Mouse (Mus musculus): ENCODE measurements around the gene Aak1. TPM values are rescaled to one million over a fixed set of nuclear protein-coding genes. Genes with fewer than 3 reads are reported as not detected.
A peak's percentile ranks its signal among the peaks of the same experiment; 100 is the strongest.

The Aak1 gene
- polyA plus RNA-seq, 1 experiment from 2014 or later, result 5.8 TPM

DNA sequence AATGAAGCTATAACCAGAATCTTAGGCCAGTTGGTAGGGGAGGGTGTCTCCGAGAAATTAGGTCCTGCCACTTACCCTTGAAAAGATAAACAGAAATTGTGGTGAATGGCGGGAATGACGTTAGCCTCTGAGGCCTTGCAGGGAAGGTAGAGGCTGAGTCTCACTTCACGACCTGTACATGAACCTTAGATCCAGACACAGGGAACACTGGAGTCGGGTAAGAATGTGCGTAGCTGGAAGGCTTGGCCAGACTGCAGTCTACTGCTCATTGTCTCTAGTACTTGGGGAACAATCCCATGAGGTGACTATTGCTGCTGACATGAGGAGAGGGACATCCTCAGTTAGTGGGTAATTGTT, 129.6 kb downstream of the Aak1 start:
- no peak overlapping the region for H3K27ac ChIP-seq
- no peak overlapping the region for H3K4me2 ChIP-seq
- H3K4me1 ChIP-seq, result no peaks in the 10 kb centered on the region
- H3K27me3 ChIP-seq (replicated peaks), result no peaks in the 10 kb centered on the region
- H3K36me3 ChIP-seq, result peaks cover 19% of the 10 kb centered on the region
- no peak overlapping the region for H3K4me3 ChIP-seq
- no peak overlapping the region for H3K9ac ChIP-seq
- no peaks in the 10 kb centered on the region for H3K9me3 ChIP-seq (replicated peaks)
- 71% methylated on average over 6 of the region's 6 CpGs for WGBS (ENCODE audit: insufficient replicate concordance)
- no peak for ATAC-seq

DNA sequence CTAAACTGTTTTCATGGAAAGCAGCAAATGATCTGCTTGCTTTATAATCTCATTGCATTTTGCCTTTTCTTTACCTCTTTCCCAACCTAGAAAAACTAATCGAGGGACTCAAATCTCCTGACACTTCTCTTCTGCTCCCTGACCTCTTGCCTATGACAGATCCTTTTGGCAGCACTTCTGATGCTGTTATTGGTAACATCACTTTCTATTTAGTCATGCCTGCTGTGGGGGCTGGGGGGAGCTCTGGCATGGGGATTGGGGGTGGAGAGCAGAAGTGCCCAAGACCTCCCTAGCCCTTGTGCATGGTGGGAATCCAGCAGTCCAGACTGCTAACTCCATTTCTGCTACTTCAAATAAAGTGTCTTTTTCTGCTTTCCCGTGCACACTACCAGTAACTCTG, 131.9 kb downstream of the Aak1 start:
- Histone ChIP-seq H3K4me3 (no peak overlapping the region), H3K4me2 (no peak overlapping the region), H3K36me3 (peaks cover 16% of the 10 kb centered on the region), H3K27me3 (replicated peaks) (no peaks in the 10 kb centered on the region), H3K9me3 (replicated peaks) (no peaks in the 10 kb centered on the region), H3K27ac (no peak overlapping the region), H3K4me1 (no peaks in the 10 kb centered on the region), H3K9ac (no peak overlapping the region)
- no peak for ATAC-seq
- WGBS (ENCODE audit: insufficient replicate concordance), result 78% methylated on average over 2 of the region's 2 CpGs

DNA sequence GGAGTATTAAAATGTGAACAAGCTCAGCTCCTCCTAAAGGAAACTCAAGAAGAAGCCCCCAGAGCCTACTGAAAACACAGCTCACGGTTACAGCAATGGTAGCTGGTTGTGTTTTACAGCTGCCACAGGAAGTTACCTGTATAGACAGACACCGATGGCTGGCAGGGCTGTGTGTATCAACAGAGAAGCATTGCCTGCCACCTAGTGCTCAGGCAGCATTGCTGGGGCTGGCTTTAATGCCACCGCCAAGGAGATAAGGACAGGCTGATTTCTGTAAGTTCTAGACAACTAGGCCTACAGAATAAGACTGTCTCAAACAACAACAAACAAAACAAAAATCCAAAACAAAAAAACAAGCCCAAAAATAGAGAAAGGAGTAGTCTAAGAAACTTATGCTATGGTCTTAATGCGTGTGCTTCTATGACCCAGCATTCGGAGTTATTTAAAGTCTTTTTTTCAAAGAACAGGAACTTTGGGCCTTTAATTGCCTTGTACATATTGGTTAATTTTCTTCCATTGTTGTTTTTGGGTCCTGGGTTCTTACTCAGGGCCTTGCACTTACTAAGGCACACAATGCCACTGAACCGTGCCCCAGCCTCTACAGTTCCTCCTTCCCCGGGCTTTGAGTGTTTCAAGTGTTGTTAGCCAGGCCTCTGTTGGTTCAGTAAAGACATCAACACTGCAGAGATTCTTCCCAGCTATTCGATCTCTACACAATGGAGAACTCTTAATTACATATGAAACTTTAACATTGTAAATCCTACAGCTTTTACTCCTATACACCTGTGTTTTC, 136.2 kb downstream of the Aak1 start:
- ATAC-seq, result no peak

DNA sequence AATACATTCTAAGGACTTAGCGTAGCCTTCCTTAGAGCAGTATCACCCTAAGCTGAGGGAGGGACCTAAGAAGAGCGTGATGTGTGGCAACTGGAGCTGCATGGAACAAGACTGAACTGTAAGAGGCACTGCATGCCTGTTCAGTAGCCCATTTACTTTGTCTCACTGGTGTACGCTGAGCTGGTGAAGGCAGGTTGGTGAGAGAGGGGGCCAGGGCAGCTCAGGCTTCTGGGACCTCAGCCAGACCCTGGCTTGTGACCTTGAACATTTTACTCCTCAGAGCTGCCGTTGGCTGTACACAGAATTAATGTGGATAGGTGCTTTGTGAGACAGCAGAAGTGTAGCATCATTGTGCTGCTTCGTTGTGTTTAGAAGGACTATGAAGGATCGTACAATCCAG, 140.3 kb downstream of the Aak1 start:
- H3K36me3 ChIP-seq, result no peaks in the 10 kb centered on the region
- H3K9ac ChIP-seq, result no peak overlapping the region
- no peak for ATAC-seq
- no peaks in the 10 kb centered on the region for H3K27me3 ChIP-seq (replicated peaks)
- WGBS (ENCODE audit: insufficient replicate concordance), result 86% methylated on average over 6 of the region's 6 CpGs
- H3K4me1 ChIP-seq, result 0 out of 2 replicates have a peak, but pooled peaks cover 7% of the 10 kb centered on the region
- no peak overlapping the region for H3K27ac ChIP-seq
- H3K4me2 ChIP-seq, result no peak overlapping the region
- H3K4me3 ChIP-seq, result no peak overlapping the region
- no peaks in the 10 kb centered on the region for H3K9me3 ChIP-seq (replicated peaks)

More for the DNA sequence above, 136.2 kb downstream of the Aak1 start:
- no peaks in the 10 kb centered on the region for H3K27me3 ChIP-seq (replicated peaks)
- H3K9ac ChIP-seq, result no peak overlapping the region
- H3K4me2 ChIP-seq, result no peak overlapping the region
- H3K4me1 ChIP-seq, result no peaks in the 10 kb centered on the region
- H3K27ac ChIP-seq, result no peak overlapping the region
- H3K4me3 ChIP-seq, result no peak overlapping the region
- 68% methylated on average over 8 of the region's 8 CpGs for WGBS (ENCODE audit: insufficient replicate concordance)
- H3K36me3 ChIP-seq, result peaks cover 3% of the 10 kb centered on the region; the same call in 1 of the 2 replicates
- no peaks in the 10 kb centered on the region for H3K9me3 ChIP-seq (replicated peaks)

DNA sequence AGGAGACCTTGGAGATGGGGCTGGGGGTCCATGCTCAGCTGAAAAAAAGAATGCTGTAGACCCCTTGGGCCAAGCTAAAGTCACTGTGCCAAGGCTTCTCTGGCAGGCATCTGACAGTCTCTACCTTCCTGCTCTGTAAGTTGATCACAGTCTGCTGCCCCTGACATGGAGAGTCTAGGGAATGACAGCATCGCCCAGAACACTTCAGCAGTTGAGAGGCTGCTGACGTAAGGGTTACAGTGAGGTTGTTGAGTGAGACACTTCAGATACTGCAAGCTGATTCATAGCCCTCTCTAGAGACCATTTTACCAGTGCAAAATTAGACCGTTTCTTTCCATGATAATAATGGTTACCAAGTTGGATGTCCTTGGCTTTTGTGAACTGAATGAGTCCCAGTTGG, 141.7 kb downstream of the Aak1 start:
- Histone ChIP-seq H3K27me3 (replicated peaks) (no peaks in the 10 kb centered on the region), H3K9ac (no peak overlapping the region), H3K36me3 (peaks cover 3% of the 10 kb centered on the region), H3K4me1 (0 out of 2 replicates have a peak, but pooled peaks cover 7% of the 10 kb centered on the region), H3K4me3 (no peak overlapping the region), H3K4me2 (no peak overlapping the region), H3K9me3 (replicated peaks) (no peaks in the 10 kb centered on the region), H3K27ac (no peak overlapping the region)
- ATAC-seq, result no peak
- WGBS (ENCODE audit: insufficient replicate concordance), result 81% methylated on average over 3 of the region's 3 CpGs

DNA sequence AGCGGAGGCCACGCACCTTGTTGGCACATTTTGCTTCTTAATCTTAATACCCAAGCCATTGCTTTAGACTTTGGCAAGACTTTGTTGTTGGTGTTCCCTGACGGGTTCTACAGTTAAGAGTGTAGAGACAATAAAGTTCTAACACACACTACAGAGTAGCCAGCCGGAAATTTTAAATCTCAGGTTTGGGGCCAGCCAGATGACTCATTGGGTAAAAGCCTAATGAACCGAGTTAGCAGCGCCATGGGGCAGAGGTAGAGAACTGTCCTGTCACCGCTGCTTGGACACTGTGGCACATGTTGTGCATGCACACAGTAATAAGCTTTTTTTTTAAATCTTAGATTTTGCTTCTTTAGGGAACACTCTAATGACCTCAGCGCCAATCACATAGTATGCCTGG, 143.0 kb downstream of the Aak1 start:
- no peak for ATAC-seq
- 86% methylated on average over 8 of the region's 8 CpGs for WGBS (ENCODE audit: insufficient replicate concordance)
- H3K4me3 ChIP-seq, result no peak overlapping the region
- H3K9ac ChIP-seq, result no peak overlapping the region
- peaks cover 16% of the 10 kb centered on the region for H3K36me3 ChIP-seq
- H3K27me3 ChIP-seq (replicated peaks), result no peaks in the 10 kb centered on the region
- H3K9me3 ChIP-seq (replicated peaks), result no peaks in the 10 kb centered on the region
- H3K4me1 ChIP-seq, result 0 out of 2 replicates have a peak, but pooled peaks cover 7% of the 10 kb centered on the region
- no peak overlapping the region for H3K27ac ChIP-seq
- no peak overlapping the region for H3K4me2 ChIP-seq

DNA sequence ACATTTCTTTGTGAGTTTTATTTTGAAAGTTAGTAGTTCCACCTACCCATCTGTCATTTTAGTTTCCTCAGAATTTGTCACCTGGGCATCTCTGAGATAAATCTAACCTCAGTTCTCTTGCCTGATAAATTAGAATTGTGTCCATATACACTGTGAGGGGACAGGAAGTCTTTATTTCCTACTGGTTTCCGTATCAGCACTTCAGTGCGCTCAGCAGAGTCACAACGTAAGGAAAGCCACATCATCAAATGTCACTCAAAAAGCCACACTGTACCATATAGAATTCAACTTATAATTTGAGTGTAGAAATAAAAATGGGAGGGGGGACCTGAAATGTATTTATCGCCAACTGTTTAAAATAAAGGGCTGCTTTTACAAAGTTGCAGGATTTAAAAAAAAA, 144.9 kb downstream of the Aak1 start:
- Histone ChIP-seq H3K4me1 (0 out of 2 replicates have a peak, but pooled peaks cover 7% of the 10 kb centered on the region), H3K36me3 (peaks cover 20% of the 10 kb centered on the region), H3K9ac (no peak overlapping the region), H3K9me3 (replicated peaks) (no peaks in the 10 kb centered on the region), H3K27me3 (replicated peaks) (no peaks in the 10 kb centered on the region), H3K4me3 (no peak overlapping the region), H3K4me2 (no peak overlapping the region), H3K27ac (no peak overlapping the region)
- WGBS (ENCODE audit: insufficient replicate concordance), result 39% methylated on average over 4 of the region's 4 CpGs
- no peak for ATAC-seq

DNA sequence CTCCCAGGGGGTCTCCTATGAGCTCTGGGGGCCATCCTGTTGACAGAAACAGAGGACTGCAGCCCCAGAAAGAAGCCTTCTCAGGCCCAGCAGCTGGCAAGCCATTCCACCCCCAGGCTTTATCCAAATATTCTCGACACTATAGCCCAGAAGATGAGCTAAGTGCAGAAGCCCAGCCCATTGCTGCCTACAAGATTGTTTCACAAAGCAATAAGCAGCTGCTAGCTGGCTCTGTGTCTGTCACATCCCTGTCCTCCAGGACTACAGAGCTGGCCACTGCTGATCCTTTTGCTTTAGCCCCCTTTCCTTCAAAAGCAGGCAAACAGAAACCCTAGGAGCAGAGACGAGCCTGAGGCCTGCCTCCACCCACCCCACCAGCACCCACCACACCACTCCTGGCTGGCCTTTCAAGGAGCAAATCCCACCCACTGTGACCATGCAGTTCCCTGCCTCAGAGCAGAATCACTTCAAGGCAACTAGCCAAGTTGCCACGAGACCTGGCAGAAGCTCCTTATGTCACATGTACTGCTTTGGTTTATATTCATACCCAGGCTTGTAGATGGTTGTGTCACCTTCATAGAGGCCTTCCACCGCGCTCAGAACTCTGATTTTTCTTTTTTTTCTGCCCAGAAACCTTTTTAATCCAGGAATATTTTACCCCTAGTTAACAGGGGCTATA, 147.5 kb downstream of the Aak1 start:
- 78% methylated on average over 5 of the region's 5 CpGs for WGBS (ENCODE audit: insufficient replicate concordance)
- H3K9me3 ChIP-seq (replicated peaks), result no peaks in the 10 kb centered on the region
- no peak for ATAC-seq
- H3K9ac ChIP-seq, result no peak overlapping the region
- peaks cover 20% of the 10 kb centered on the region for H3K36me3 ChIP-seq
- 0 out of 2 replicates have a peak, but pooled peaks cover 7% of the 10 kb centered on the region for H3K4me1 ChIP-seq
- H3K4me3 ChIP-seq, result no peak overlapping the region
- H3K4me2 ChIP-seq, result no peak overlapping the region
- H3K27ac ChIP-seq, result no peak overlapping the region
- no peaks in the 10 kb centered on the region for H3K27me3 ChIP-seq (replicated peaks)

DNA sequence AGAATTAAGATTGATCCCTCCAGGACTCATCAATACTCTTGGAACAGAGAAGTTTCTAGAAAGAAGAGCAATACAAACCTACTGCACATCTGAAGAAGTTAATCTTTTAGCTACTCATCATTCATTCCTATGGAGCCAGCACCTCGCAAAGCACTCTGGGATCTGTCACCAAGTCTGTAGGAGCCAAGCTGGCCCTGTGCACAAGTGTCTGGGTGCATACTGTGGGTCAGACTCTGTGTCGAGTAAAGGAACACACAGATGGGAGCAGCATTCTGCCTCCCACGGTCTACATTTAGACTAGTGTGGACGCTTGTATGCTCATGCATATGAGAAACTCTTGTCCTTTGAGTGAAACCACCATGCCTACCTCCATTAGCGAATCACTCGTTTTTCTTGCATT, 148.0 kb downstream of the Aak1 start:
- 0 out of 2 replicates have a peak, but pooled peaks cover 7% of the 10 kb centered on the region for H3K4me1 ChIP-seq
- no peaks in the 10 kb centered on the region for H3K9me3 ChIP-seq (replicated peaks)
- 80% methylated on average over 6 of the region's 6 CpGs for WGBS (ENCODE audit: insufficient replicate concordance)

DNA sequence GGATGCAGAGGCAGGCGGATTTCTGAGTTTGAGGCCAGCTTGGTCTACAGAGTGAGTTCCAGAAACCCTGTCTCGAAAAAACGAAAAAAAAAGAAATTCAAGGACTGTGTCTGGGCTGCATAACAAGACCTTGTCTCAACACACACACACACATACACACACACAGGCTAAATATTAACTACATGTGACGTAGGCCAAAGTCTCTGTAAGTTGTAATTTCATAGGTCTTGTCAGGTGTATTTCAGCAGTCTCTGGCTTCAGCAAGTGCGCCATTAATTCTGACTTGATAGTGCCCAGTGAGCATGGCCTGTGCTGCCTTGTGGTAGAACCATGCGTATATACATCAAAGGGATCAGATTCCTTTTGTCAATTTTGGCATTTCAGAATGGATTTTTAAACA, 152.7 kb downstream of the Aak1 start:
- no peaks in the 10 kb centered on the region for H3K4me1 ChIP-seq
- no peak overlapping the region for H3K9ac ChIP-seq
- 0 out of 2 replicates have a peak, but pooled peaks have one; percentile 18 for ATAC-seq
- no peaks in the 10 kb centered on the region for H3K9me3 ChIP-seq (replicated peaks)
- H3K4me3 ChIP-seq, result no peak overlapping the region
- no peak overlapping the region for H3K4me2 ChIP-seq
- peaks cover 7% of the 10 kb centered on the region for H3K36me3 ChIP-seq
- no peak overlapping the region for H3K27ac ChIP-seq
- H3K27me3 ChIP-seq (replicated peaks), result no peaks in the 10 kb centered on the region
- 76% methylated on average over 6 of the region's 6 CpGs for WGBS (ENCODE audit: insufficient replicate concordance)

More for the DNA sequence above, 148.0 kb downstream of the Aak1 start:
- Histone ChIP-seq H3K27me3 (replicated peaks) (no peaks in the 10 kb centered on the region), H3K27ac (no peak overlapping the region), H3K9ac (no peak overlapping the region), H3K4me3 (no peak overlapping the region), H3K4me2 (no peak overlapping the region), H3K36me3 (peaks cover 20% of the 10 kb centered on the region)
- ATAC-seq, result no peak

DNA sequence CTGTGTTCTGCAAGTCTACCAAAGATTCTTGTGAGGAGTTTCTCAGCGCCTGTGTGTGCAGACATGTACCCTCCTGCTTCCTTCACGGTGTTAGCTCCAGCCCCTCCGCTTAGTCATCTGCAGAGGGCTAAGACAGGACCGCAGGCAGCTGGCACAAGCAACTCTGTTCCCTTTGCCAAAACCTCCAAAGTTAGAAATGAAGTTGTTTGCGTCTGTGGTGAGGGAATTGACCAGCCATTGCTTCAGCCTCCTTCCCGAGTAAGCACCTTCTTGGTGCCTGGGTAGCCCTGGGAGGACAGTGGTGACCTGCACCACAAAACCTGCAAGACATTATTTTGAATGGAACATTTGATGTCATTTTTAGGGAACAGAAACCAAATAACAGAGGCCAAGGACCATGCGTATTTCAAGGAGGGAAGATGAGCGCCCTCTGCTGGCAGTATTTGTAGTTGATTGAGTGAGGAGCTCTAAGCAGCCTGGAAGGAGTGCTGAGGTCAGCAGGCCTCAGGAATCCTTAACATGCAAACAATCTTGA, 153.3 kb downstream of the Aak1 start:
- Histone ChIP-seq H3K4me3 (no peak overlapping the region), H3K27ac (no peak overlapping the region), H3K36me3 (peaks cover 1% of the 10 kb centered on the region; the same call in 1 of the 2 replicates), H3K9ac (no peak overlapping the region), H3K27me3 (replicated peaks) (no peaks in the 10 kb centered on the region), H3K4me2 (no peak overlapping the region), H3K9me3 (replicated peaks) (no peaks in the 10 kb centered on the region), H3K4me1 (no peaks in the 10 kb centered on the region)
- whole genome bisulfite sequencing (ENCODE audit: insufficient replicate concordance), result 38% methylated on average over 8 of the region's 8 CpGs
- ATAC-seq, result no peak

DNA sequence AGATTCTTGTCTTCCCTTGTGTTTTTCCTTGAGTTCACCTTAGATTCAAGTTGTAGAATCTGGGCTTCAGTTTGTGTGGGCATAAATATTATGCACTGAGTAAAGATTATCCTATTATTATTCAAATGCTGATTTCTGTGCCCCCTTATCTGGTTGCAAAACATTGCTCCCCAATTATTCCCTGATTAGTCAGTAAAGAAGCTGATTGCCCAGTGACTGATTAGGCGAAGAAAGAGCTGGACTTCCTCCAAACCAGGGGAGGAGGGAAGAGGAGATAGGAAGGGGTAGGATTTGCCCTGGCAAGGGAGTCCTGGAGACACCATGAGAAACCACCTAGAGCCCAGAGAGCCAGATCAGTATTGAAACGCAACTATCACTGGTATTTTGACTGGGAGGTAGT, 154.8 kb downstream of the Aak1 start:
- Histone ChIP-seq H3K4me3 (no peak overlapping the region), H3K27ac (no peak overlapping the region), H3K4me2 (no peak overlapping the region), H3K36me3 (no peaks in the 10 kb centered on the region), H3K27me3 (replicated peaks) (no peaks in the 10 kb centered on the region), H3K9me3 (replicated peaks) (no peaks in the 10 kb centered on the region), H3K4me1 (peaks cover 2% of the 10 kb centered on the region), H3K9ac (no peak overlapping the region)
- WGBS (ENCODE audit: insufficient replicate concordance), result 71% methylated on average over 2 of the region's 2 CpGs
- ATAC-seq, result no peak

Measured in liver, embryonic 12.5 days (tissue).